Mouse (Mus musculus) hindbrain, embryonic 16.5 days (tissue): Measurements from ENCODE around the gene Ip6k3. TPM values are rescaled to one million over a fixed set of nuclear protein-coding genes. Genes with fewer than 3 reads are reported as not detected.

Source experiments
- ATAC-seq: fragments of 200-750 bp; cut with Nextera tagmentation; 2 replicates; pipeline ENCODE4 v1.8.0; 2017; ENCODE audit warnings: moderate TSS enrichment, moderate library complexity
- H3K27ac ChIP-seq: fragments of 300-500 bp; sonication (generic); 2 replicates; pipeline ENCODE4 v1.5.1; 2014; ENCODE audit warnings: low read depth, mild to moderate bottlenecking, control low read depth, low read length, moderate library complexity
- H3K27me3 ChIP-seq: fragments of 300-500 bp; sonication (generic); replicated peaks from 2 replicates; pipeline ENCODE4 v1.6.1; 2014; ENCODE audit warnings: low read length; ENCODE audit not compliant: control insufficient read depth, insufficient read depth
- H3K36me3 ChIP-seq: fragments of 300-500 bp; sonication (generic); 2 replicates; pipeline ENCODE4 v1.6.1; 2014; ENCODE audit warnings: mild to moderate bottlenecking, low read length, moderate library complexity, mixed read lengths; ENCODE audit not compliant: control insufficient read depth, insufficient read depth
- H3K4me1 ChIP-seq: fragments of 300-500 bp; sonication (generic); 2 replicates; pipeline ENCODE4 v1.6.1; 2014; ENCODE audit warnings: low read depth, low read length; ENCODE audit not compliant: control insufficient read depth, insufficient read depth
- H3K4me2 ChIP-seq: fragments of 300-500 bp; sonication (generic); 2 replicates; pipeline ENCODE4 v1.6.1; 2014; ENCODE audit warnings: mild to moderate bottlenecking, low read length, control low read depth, moderate library complexity
- H3K4me3 ChIP-seq: fragments of 300-500 bp; sonication (generic); 2 replicates; pipeline ENCODE4 v1.5.1; 2014; ENCODE audit warnings: mild to moderate bottlenecking, low read length, control low read depth, moderate library complexity
- H3K9ac ChIP-seq: fragments of 300-500 bp; sonication (generic); 2 replicates; pipeline ENCODE4 v1.6.1; 2014; ENCODE audit warnings: low read depth, mild to moderate bottlenecking, control low read depth, low read length, moderate library complexity
- H3K9me3 ChIP-seq: fragments of 300-500 bp; sonication (generic); 2 replicates; pipeline ENCODE4 v1.6.1; 2014; ENCODE audit warnings: mild to moderate bottlenecking, low read length, moderate library complexity; ENCODE audit not compliant: control insufficient read depth
- WGBS: fragments of 180-500 bp; shearing (Covaris S2); extraction: QIAGEN DNeasy Blood & Tissue Kit; methylation state at CpG from one replicate; pipeline ENCODE4 v1.1.7; 2014; 5-methylcytosine and 5-hydroxymethylcytosine counted together
- polyA plus RNA-seq: library from polyadenylated mRNA; unstranded; fragments of >200 nt; fragmentation: Nextera tagmentation; extraction: Ambion mirVana; gene quantifications from 2 replicates; pipeline ENCODE4 v1.2.1, GENCODE M21; 2015

Ip6k3 gene
- polyA plus RNA-seq, 1 experiment from 2014 or later = 0.31 TPM

DNA sequence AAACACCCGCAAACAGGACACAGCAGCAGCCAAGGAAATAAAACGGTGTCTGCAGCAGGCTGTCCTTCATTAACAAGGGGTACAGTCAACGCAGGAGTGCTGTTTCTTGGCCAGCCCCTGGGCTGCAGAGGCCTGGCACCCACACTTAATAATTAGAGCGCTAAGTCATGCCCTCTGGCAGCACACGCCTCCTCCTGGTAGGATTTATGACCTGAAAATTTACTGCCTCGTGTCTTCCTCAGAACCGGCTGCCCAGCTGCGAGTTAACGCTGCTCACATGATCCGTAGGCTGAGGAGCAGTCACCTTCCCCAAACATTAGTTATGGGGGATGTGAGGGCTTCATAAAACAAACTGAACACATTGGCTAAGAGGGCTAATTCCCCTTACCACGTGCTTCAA lies 33.2 kb upstream of the Ip6k3 start:
- 58% methylated on average over 11 of the region's 11 CpGs for WGBS
- no peaks in the 10 kb centered on the region for H3K9me3 ChIP-seq
- no peaks in the 10 kb centered on the region for H3K27me3 ChIP-seq
- H3K4me3 ChIP-seq = no peak overlapping the region
- H3K27ac ChIP-seq = no peak overlapping the region
- ATAC-seq = no peak
- peaks cover 22% of the 10 kb centered on the region for H3K4me1 ChIP-seq
- H3K36me3 ChIP-seq = peaks cover 17% of the 10 kb centered on the region
- H3K4me2 ChIP-seq = no peak overlapping the region
- H3K9ac ChIP-seq = no peak overlapping the region

DNA sequence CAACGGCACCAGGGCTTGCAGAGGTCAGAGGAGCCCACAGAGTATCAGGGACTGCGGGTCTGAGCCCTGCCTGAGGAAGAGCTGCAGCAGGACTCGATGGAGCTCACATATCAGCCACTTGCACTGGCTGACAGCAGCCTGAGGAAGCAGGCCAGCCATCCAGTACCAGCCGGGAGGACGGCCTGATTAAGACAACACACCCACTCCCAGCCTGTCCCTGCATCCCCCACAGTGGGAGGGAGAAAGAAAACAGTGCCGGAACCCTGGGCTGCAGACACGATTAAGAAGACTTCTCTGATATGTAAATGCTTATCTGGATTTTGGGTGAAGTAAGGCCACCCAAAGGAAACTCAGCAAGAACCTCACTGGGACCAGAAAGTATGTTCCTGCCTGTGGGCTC lies 32.3 kb upstream of the Ip6k3 start:
- H3K9ac ChIP-seq = no peak overlapping the region
- peaks cover 15% of the 10 kb centered on the region for H3K4me1 ChIP-seq
- no peaks in the 10 kb centered on the region for H3K9me3 ChIP-seq
- no peak overlapping the region for H3K27ac ChIP-seq
- peaks cover 22% of the 10 kb centered on the region for H3K36me3 ChIP-seq
- ATAC-seq = no peak
- no peak overlapping the region for H3K4me2 ChIP-seq
- WGBS = 83% methylated on average over 7 of the region's 7 CpGs
- no peak overlapping the region for H3K4me3 ChIP-seq
- no peaks in the 10 kb centered on the region for H3K27me3 ChIP-seq

- Histone ChIP-seq H3K27ac (no peak overlapping the region), H3K9ac (no peak overlapping the region), H3K4me2 (no peak overlapping the region), H3K4me1 (peaks cover 16% of the 10 kb centered on the region), H3K27me3 (no peaks in the 10 kb centered on the region), H3K4me3 (no peak overlapping the region), H3K36me3 (peaks cover 27% of the 10 kb centered on the region), H3K9me3 (no peaks in the 10 kb centered on the region)
- no peak for ATAC-seq
- 95% methylated on average over 9 of the region's 9 CpGs for WGBS
Measured at GRCm38 (mm10) chr17:27199205-27199604, 31.6 kb upstream of the Ip6k3 start.

DNA sequence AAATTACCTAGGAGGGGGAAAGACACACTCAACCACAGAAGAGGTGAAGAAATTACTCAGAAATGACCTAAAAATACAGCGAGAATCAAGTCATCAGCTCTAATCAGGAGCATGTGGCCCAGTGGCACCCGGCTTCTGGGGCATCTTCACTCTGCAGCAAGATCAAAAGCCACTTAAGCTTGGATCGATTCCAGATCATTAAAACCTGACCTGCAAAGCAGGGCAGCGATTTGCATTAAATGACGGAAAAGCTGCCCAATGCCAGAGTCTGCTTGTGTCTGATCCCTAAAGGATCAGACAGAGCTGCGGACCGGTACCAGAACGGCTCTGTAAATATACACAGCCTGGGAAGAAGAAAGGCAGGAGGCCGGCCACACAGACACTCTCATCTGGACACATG lies 28.6 kb upstream of the Ip6k3 start:
- no peak for ATAC-seq
- Histone ChIP-seq H3K27ac (no peak overlapping the region), H3K4me2 (no peak overlapping the region), H3K9me3 (no peaks in the 10 kb centered on the region), H3K9ac (no peak overlapping the region), H3K27me3 (no peaks in the 10 kb centered on the region), H3K4me3 (no peak overlapping the region), H3K36me3 (peaks cover 37% of the 10 kb centered on the region), H3K4me1 (peaks cover 7% of the 10 kb centered on the region; the same call in 1 of the 2 replicates)
- WGBS = 46% methylated on average over 9 of the region's 9 CpGs

GRCm38 (mm10) chr17:27194258-27195185 lies 26.9 kb upstream of the Ip6k3 start:
- H3K36me3 ChIP-seq = peaks cover 45% of the 10 kb centered on the region
- H3K4me1 ChIP-seq = peaks cover 9% of the 10 kb centered on the region; the same call in 1 of the 2 replicates
- H3K9ac ChIP-seq = no peak overlapping the region
- no peak for ATAC-seq
- H3K4me2 ChIP-seq = no peak overlapping the region
- WGBS = 66% methylated on average over 20 of the region's 20 CpGs
- no peak overlapping the region for H3K4me3 ChIP-seq
- no peaks in the 10 kb centered on the region for H3K27me3 ChIP-seq
- peak overlapping the region; percentile 32; the same call in 1 of the 2 replicates for H3K27ac ChIP-seq
- H3K9me3 ChIP-seq = no peaks in the 10 kb centered on the region

GRCm38 (mm10) chr17:27191804-27192203 lies 24.2 kb upstream of the Ip6k3 start:
- H3K9ac ChIP-seq = no peak overlapping the region
- no peak overlapping the region for H3K4me3 ChIP-seq
- peaks cover 44% of the 10 kb centered on the region for H3K36me3 ChIP-seq
- peaks cover 12% of the 10 kb centered on the region for H3K4me1 ChIP-seq
- H3K9me3 ChIP-seq = no peaks in the 10 kb centered on the region
- ATAC-seq = no peak
- no peak overlapping the region for H3K4me2 ChIP-seq
- 79% methylated on average over 5 of the region's 5 CpGs for WGBS
- H3K27me3 ChIP-seq = no peaks in the 10 kb centered on the region; the same call in 1 of the 2 replicates
- H3K27ac ChIP-seq = no peak overlapping the region

- Histone ChIP-seq H3K4me1 (peaks cover 8% of the 10 kb centered on the region), H3K4me2 (no peak overlapping the region), H3K36me3 (peaks cover 44% of the 10 kb centered on the region), H3K9me3 (no peaks in the 10 kb centered on the region), H3K4me3 (no peak overlapping the region), H3K27ac (no peak overlapping the region), H3K9ac (no peak overlapping the region), H3K27me3 (no peaks in the 10 kb centered on the region; the same call in 1 of the 2 replicates)
- no peak for ATAC-seq
- 88% methylated on average over 6 of the region's 6 CpGs for WGBS
Measured at GRCm38 (mm10) chr17:27191189-27191588, 23.6 kb upstream of the Ip6k3 start.

DNA sequence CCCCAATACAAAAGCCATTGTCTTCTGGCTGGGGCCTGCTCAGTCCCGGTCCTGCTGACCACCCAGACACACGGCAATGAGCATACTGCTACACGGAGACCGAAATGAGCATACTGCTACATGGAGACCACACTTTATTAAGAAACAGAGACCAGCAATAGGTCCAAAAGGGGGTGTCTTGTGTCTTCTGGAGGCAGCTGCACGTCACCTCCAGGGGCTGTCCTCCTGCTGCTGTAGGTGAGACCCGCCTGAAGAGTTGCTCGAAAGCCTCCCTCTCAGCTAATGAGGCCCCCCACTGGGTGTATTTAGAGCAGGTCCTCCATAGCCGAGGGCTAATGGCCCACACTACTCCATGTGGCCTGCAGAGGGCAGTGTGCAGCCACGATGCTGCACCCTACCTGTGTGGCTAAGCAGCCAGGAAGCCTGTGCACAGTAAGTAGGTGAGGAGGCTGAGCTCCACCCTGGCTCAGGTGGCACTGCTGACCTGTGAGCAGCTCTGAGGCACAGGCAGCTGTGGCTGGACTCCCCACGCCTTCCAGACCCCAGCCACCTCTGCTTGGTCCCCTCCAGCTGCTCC lies 22.1 kb upstream of the Ip6k3 start:
- 35% methylated on average over 10 of the region's 10 CpGs for WGBS
- Histone ChIP-seq H3K9ac (no peak overlapping the region), H3K27me3 (no peaks in the 10 kb centered on the region; the same call in 1 of the 2 replicates), H3K27ac (no peak overlapping the region; the same call in 1 of the 2 replicates), H3K4me2 (no peak overlapping the region), H3K9me3 (no peaks in the 10 kb centered on the region), H3K4me1 (peaks cover 7% of the 10 kb centered on the region), H3K36me3 (peaks cover 35% of the 10 kb centered on the region), H3K4me3 (no peak overlapping the region)
- peak; percentile 56 for ATAC-seq

DNA sequence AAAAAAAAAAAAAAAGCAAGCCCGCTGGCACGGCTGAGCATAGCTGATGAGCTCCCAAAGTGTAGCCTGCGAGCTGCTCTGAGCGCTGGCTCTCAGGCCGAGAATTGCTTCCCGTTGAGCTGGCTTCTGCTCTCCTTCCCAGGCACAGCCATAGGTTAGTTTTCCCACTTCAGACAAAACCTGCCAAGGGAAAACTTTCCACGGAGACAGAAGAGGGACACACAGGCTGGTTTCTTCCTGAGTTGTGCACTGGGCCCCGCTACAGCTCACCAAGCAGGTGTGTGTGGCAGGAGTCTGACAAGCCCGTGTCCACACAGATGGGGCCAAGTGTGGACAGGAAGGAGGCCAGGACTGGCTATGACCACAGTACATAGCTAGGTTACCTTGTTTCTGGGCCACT lies 21.3 kb upstream of the Ip6k3 start:
- no peak overlapping the region for H3K4me3 ChIP-seq
- peaks cover 5% of the 10 kb centered on the region for H3K4me1 ChIP-seq
- no peak overlapping the region for H3K4me2 ChIP-seq
- ATAC-seq = no peak
- H3K27me3 ChIP-seq = no peaks in the 10 kb centered on the region; the same call in 1 of the 2 replicates
- H3K27ac ChIP-seq = no peak overlapping the region
- WGBS = 63% methylated on average over 9 of the region's 9 CpGs
- no peaks in the 10 kb centered on the region for H3K9me3 ChIP-seq
- H3K9ac ChIP-seq = no peak overlapping the region
- peaks cover 31% of the 10 kb centered on the region for H3K36me3 ChIP-seq
